Mouse (Mus musculus) hindbrain, embryonic 13.5 days (tissue): ENCODE data around the gene Uso1. TPM values are rescaled to one million over a fixed set of nuclear protein-coding genes. Genes with fewer than 3 reads are reported as not detected.

Experiments
- ATAC-seq: fragments of 200-750 bp; cut with Nextera tagmentation; 2 replicates; pipeline ENCODE4 v1.8.0; 2017; ENCODE audit warnings: moderate TSS enrichment; ENCODE audit not compliant: low FRiP score
- H3K27ac ChIP-seq: fragments of 300-500 bp; sonication (generic); 2 replicates; pipeline ENCODE4 v1.5.1; 2015; ENCODE audit warnings: inconsistent platforms, mild to moderate bottlenecking, moderate library complexity
- H3K27me3 ChIP-seq: fragments of 300-500 bp; sonication (generic); 2 replicates; pipeline ENCODE4 v1.6.1; 2015; ENCODE audit warnings: mild to moderate bottlenecking, inconsistent platforms
- H3K36me3 ChIP-seq: fragments of 300-500 bp; sonication (generic); 2 replicates; pipeline ENCODE4 v1.6.1; 2015; ENCODE audit warnings: mild to moderate bottlenecking, inconsistent platforms
- H3K4me1 ChIP-seq: fragments of 300-500 bp; sonication (generic); replicated peaks from 2 replicates; pipeline ENCODE4 v1.6.1; 2015; ENCODE audit warnings: inconsistent platforms
- H3K4me2 ChIP-seq: fragments of 300-500 bp; sonication (generic); 2 replicates; pipeline ENCODE4 v1.6.1; 2015; ENCODE audit warnings: inconsistent platforms, mild to moderate bottlenecking, moderate library complexity
- H3K4me3 ChIP-seq: fragments of 300-500 bp; sonication (generic); 2 replicates; pipeline ENCODE4 v1.5.1; 2015; ENCODE audit warnings: mild to moderate bottlenecking, inconsistent platforms
- H3K9ac ChIP-seq: fragments of 300-500 bp; sonication (generic); 2 replicates; pipeline ENCODE4 v1.6.1; 2015; ENCODE audit warnings: mild to moderate bottlenecking, inconsistent platforms
- H3K9me3 ChIP-seq: fragments of 300-500 bp; sonication (generic); 2 replicates; pipeline ENCODE4 v1.6.1; 2016; ENCODE audit warnings: inconsistent platforms
- WGBS: fragments of 180-500 bp; shearing (Covaris S2); methylation state at CpG from one replicate; pipeline ENCODE4 v1.1.7; 2015; 5-methylcytosine and 5-hydroxymethylcytosine counted together
- polyA plus RNA-seq: library from polyadenylated mRNA; unstranded; fragments of >200 nt; fragmentation: Nextera tagmentation; extraction: Ambion mirVana; gene quantifications from 2 replicates; pipeline ENCODE4 v1.2.1, GENCODE M21; 2015

The Uso1 gene
- polyA plus RNA-seq, 1 experiment from 2014 or later, result 43.9 TPM

GRCm38 (mm10) chr5:92231836-92232235, 94.1 kb downstream of the Uso1 start:
- WGBS, result 85% methylated on average over 10 of the region's 10 CpGs
- Histone ChIP-seq H3K9me3 (no peaks in the 10 kb centered on the region), H3K27me3 (no peaks in the 10 kb centered on the region), H3K4me1 (no peaks in the 10 kb centered on the region), H3K4me3 (no peak overlapping the region), H3K9ac (no peak overlapping the region), H3K4me2 (no peak overlapping the region), H3K36me3 (no peaks in the 10 kb centered on the region), H3K27ac (no peak overlapping the region)
- no peak for ATAC-seq

DNA sequence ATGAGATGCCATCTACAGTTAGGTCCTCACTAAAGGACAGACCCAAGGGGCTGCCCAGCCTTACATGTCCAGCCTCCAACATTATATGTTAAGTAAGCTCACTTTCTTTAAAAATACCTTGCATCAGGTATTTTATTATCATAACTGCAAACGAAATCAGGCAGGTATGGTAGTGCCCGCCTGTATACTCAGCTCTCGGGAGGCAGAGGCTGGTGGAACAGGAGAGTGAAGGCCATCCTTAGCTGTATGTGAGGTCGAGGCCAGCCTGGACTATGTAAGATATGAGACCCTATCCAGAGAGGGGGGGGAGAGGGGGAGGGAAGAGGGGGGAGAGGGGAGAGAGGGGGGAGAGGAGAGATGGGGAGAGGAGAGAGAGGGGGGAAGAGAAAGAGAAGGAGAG, 95.6 kb downstream of the Uso1 start:
- Histone ChIP-seq H3K4me1 (no peaks in the 10 kb centered on the region), H3K4me3 (no peak overlapping the region), H3K27ac (no peak overlapping the region), H3K36me3 (no peaks in the 10 kb centered on the region), H3K9ac (no peak overlapping the region), H3K27me3 (no peaks in the 10 kb centered on the region), H3K9me3 (no peaks in the 10 kb centered on the region), H3K4me2 (no peak overlapping the region)
- 90% methylated on average over 4 of the region's 4 CpGs for WGBS
- no peak for ATAC-seq

DNA sequence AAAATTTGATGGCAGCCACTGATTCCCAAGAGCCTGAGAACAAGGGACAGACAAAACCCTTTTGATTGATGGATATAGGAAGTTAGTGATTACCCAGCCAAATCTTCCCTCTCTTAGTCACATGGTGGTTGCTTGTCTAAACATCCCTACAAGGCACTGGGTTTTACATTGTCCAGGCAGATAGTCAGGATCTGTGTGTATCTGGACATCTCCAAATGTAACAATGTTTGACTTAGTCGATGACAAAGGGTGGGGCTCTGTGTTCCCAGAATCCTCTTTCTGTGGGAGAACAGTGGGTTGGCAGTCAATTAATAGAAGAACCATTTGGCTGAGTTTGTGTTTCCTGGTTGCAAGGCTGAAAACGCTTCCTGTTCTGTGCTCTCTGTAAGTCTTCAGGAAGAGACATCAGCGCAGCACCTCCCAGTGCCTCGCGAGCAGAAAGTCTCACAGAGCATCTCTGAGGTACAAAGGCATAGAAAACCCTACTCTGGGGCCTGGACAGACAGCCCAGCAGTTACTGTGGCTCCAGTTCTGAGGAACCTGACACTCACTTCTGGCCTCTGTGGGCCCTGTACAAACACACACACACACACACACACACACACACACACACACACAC, 97.3 kb downstream of the Uso1 start:
- no peaks in the 10 kb centered on the region for H3K36me3 ChIP-seq
- H3K27me3 ChIP-seq, result peaks cover 2% of the 10 kb centered on the region; the same call in 1 of the 2 replicates
- no peak for ATAC-seq
- no peak overlapping the region for H3K27ac ChIP-seq
- H3K4me1 ChIP-seq, result no peaks in the 10 kb centered on the region
- no peak overlapping the region for H3K4me3 ChIP-seq
- no peak overlapping the region for H3K9ac ChIP-seq
- 61% methylated on average over 5 of the region's 5 CpGs for WGBS
- H3K4me2 ChIP-seq, result no peak overlapping the region
- H3K9me3 ChIP-seq, result no peaks in the 10 kb centered on the region

GRCm38 (mm10) chr5:92239333-92240232, 101.8 kb downstream of the Uso1 start:
- 43% methylated on average over 29 of the region's 29 CpGs for WGBS
- H3K4me2 ChIP-seq, result peak overlapping the region; percentile 27; the same call in 1 of the 2 replicates
- peaks cover 2% of the 10 kb centered on the region; the same call in 1 of the 2 replicates for H3K27me3 ChIP-seq
- no peaks in the 10 kb centered on the region for H3K36me3 ChIP-seq
- H3K4me1 ChIP-seq, result no peaks in the 10 kb centered on the region
- H3K27ac ChIP-seq, result no peak overlapping the region
- H3K9ac ChIP-seq, result no peak overlapping the region
- H3K4me3 ChIP-seq, result no peak overlapping the region
- ATAC-seq, result peak; percentile 89
- H3K9me3 ChIP-seq, result no peaks in the 10 kb centered on the region

DNA sequence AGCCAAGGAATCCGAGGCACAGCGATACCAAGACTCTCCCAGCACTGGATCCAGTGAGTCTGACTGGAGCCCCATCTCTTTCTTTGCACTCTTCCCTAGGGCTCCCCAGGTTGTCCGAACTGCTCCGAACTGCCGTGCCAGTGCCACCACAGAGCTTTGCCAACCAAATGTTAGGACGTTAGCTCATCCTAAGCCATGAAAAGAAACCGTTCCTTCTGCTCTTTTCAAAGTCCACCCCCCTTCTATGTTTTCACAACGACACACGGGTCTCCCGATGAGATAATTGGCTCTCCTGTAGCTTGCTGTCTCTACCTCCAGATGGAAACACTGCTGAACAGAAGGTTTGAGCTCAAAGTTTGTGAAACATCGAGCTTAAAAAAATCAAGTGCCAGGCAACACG, 103.0 kb downstream of the Uso1 start:
- no peak overlapping the region for H3K4me3 ChIP-seq

DNA sequence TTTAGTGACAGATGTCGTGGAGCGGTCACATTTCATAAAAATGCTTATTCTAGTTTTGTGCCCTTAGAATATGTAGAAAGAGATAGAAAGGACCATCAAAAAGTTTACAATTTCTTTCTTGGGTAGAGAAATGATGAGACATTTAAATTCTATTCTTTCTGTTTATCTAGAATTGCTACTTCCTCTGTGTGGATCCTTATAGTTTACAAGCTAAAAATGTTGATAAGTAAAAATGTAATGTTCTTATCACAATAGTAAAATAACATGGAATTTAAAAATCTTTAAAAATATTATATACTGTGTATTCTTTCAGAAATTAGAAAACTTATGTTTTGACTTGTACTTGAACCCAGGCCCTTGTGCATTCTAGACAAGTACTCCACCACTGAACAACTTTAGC, 107.2 kb downstream of the Uso1 start:
- Histone ChIP-seq H3K27me3 (no peaks in the 10 kb centered on the region), H3K4me1 (no peaks in the 10 kb centered on the region), H3K4me3 (no peak overlapping the region), H3K36me3 (no peaks in the 10 kb centered on the region), H3K9ac (no peak overlapping the region), H3K9me3 (no peaks in the 10 kb centered on the region), H3K27ac (no peak overlapping the region), H3K4me2 (no peak overlapping the region)
- no peak for ATAC-seq
- WGBS, result 92% methylated on average over 2 of the region's 2 CpGs

More for the DNA sequence above, 103.0 kb downstream of the Uso1 start:
- H3K36me3 ChIP-seq, result no peaks in the 10 kb centered on the region
- no peak overlapping the region for H3K9ac ChIP-seq
- no peaks in the 10 kb centered on the region for H3K4me1 ChIP-seq
- ATAC-seq, result no peak
- no peaks in the 10 kb centered on the region for H3K9me3 ChIP-seq
- peaks cover 2% of the 10 kb centered on the region; the same call in 1 of the 2 replicates for H3K27me3 ChIP-seq
- no peak overlapping the region for H3K4me2 ChIP-seq
- no peak overlapping the region for H3K27ac ChIP-seq
- 91% methylated on average over 12 of the region's 12 CpGs for WGBS

GRCm38 (mm10) chr5:92245483-92245882, 107.7 kb downstream of the Uso1 start:
- WGBS, result 91% methylated on average over 9 of the region's 9 CpGs

DNA sequence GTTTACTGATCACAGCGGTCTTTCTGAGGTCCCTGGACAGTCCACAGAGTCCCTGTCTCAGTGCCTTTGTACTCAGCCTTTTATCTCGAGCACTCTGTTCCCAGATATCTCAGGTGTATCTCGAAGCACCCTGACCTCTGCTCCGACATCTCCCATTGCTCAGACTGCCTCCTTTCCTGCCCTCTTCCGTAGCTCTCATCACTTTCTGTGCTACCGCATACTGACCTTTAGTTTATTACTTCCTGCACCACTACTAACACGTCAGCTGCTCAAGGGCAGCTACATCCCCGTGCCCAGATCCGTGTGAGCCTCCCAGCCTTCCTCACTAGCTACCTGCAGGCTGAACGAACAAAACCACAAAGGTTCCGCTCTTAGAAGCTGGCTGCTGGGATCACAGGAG, 110.9 kb downstream of the Uso1 start:
- ATAC-seq, result no peak
- WGBS, result 88% methylated on average over 11 of the region's 11 CpGs
- no peak overlapping the region for H3K27ac ChIP-seq
- H3K9me3 ChIP-seq, result no peaks in the 10 kb centered on the region
- H3K9ac ChIP-seq, result no peak overlapping the region
- no peak overlapping the region for H3K4me2 ChIP-seq
- no peaks in the 10 kb centered on the region for H3K27me3 ChIP-seq
- peaks cover 6% of the 10 kb centered on the region for H3K4me1 ChIP-seq
- no peak overlapping the region for H3K4me3 ChIP-seq
- no peaks in the 10 kb centered on the region for H3K36me3 ChIP-seq

More at GRCm38 (mm10) chr5:92245483-92245882, 107.7 kb downstream of the Uso1 start:
- Histone ChIP-seq H3K4me2 (no peak overlapping the region), H3K9me3 (no peaks in the 10 kb centered on the region), H3K27me3 (no peaks in the 10 kb centered on the region), H3K27ac (no peak overlapping the region), H3K9ac (no peak overlapping the region), H3K36me3 (no peaks in the 10 kb centered on the region), H3K4me3 (no peak overlapping the region), H3K4me1 (no peaks in the 10 kb centered on the region)
- ATAC-seq, result no peak

DNA sequence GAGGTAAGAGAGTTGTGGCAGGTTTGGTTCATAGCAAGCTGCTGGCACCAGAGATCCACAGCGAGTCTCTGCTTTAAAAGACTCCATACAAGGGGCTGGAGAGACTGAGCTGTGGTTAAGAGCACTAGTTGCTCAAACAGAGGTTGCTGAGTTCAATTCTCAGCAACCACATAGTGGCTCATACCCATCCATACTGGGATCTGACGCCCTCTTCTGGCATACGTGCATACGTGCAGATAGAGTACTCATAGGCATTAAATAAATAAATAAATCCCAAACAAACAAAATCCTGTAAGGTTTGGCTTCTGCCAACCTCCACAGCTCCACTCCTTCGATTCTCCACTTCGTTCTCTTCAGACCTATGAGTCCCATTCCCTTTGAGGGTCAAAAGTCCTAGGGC, 114.3 kb downstream of the Uso1 start:
- ATAC-seq, result no peak
- Histone ChIP-seq H3K36me3 (no peaks in the 10 kb centered on the region), H3K4me1 (peaks cover 12% of the 10 kb centered on the region), H3K4me3 (no peak overlapping the region), H3K4me2 (no peak overlapping the region), H3K27ac (no peak overlapping the region), H3K27me3 (no peaks in the 10 kb centered on the region), H3K9ac (no peak overlapping the region), H3K9me3 (no peaks in the 10 kb centered on the region)
- 94% methylated on average over 6 of the region's 6 CpGs for WGBS

Other genes starting within 250 kb of the Uso1 start
- 81.6 and 84.4 TPM in 2 replicates for gene Rchy1, start 174.9 kb upstream of the Uso1 start, polyA plus RNA-seq
- 0.36 TPM in 1 of 2 replicates, not detected in the other for gene Odaph, start 150.5 kb upstream of the Uso1 start, polyA plus RNA-seq
- gene Cdkl2, start 94.1 kb upstream of the Uso1 start, polyA plus RNA-seq, result 5.0 and 5.1 TPM in 2 replicates
- gene G3bp2, start 54.2 kb upstream of the Uso1 start, polyA plus RNA-seq, result 425 and 430 TPM in 2 replicates
- not detected in 2 replicates for gene U90926, start 77.5 kb downstream of the Uso1 start, polyA plus RNA-seq
- gene Ppef2, start 118.3 kb downstream of the Uso1 start, polyA plus RNA-seq, result 0.32 and 0.70 TPM in 2 replicates
- 15.0 and 19.2 TPM in 2 replicates for gene Naaa, start 140.2 kb downstream of the Uso1 start, polyA plus RNA-seq
- 31.1 and 33.7 TPM in 2 replicates for gene Sdad1, start 172.5 kb downstream of the Uso1 start, polyA plus RNA-seq
- gene Cxcl9, start 190.1 kb downstream of the Uso1 start, polyA plus RNA-seq, result not detected in 2 replicates
- 7.6 and 9.5 TPM in 2 replicates for gene Art3, start 193.9 kb downstream of the Uso1 start, polyA plus RNA-seq
- 0.21 and 0.30 TPM in 2 replicates for gene Cxcl10, start 211.0 kb downstream of the Uso1 start, polyA plus RNA-seq